Mouse (Mus musculus) erythroblast, embryonic 14.5 days (primary cell): ENCODE measurements around the gene Olfr547. TPM values are rescaled to one million over a fixed set of nuclear protein-coding genes. Genes with fewer than 3 reads are reported as not detected.

Experiments used
- H3K27me3 ChIP-seq: 2 replicates; pipeline ENCODE4 v1.6.1; 2012; ENCODE audit warnings: inconsistent platforms; ENCODE audit not compliant: control insufficient read depth
- H3K36me3 ChIP-seq: 2 replicates; pipeline ENCODE4 v1.6.1; 2012; ENCODE audit warnings: mild to moderate bottlenecking, inconsistent platforms; ENCODE audit not compliant: control insufficient read depth
- H3K4me1 ChIP-seq: 2 replicates; pipeline ENCODE4 v1.6.1; 2012; ENCODE audit warnings: inconsistent platforms; ENCODE audit not compliant: control insufficient read depth
- H3K4me3 ChIP-seq: replicated peaks from 2 replicates; pipeline ENCODE3; 2012; ENCODE audit warnings: moderate library complexity, mild to moderate bottlenecking, inconsistent platforms
- H3K9me3 ChIP-seq: 2 replicates; pipeline ENCODE4 v1.6.1; 2012; ENCODE audit warnings: low read length, inconsistent platforms, mixed read lengths; ENCODE audit not compliant: control insufficient read depth
- GATA1 ChIP-seq: IDR thresholded peaks from 2 replicates; pipeline ENCODE4 v1.6.1; 2012; ENCODE audit warnings: low read length, inconsistent platforms, mixed read lengths
- TAL1 ChIP-seq: IDR thresholded peaks from 3 replicates; pipeline ENCODE4 v1.6.1; 2012; ENCODE audit warnings: low read length, inconsistent platforms, mixed read lengths
- polyA plus RNA-seq: library from polyadenylated mRNA; stranded (reverse); fragments of >175 nt; gene quantifications from 2 replicates; pipeline ENCODE4 v1.2.3, GENCODE M21; 2012

Gene Olfr547
- polyA plus RNA-seq, 1 experiment: not detected

GRCm38 (mm10) chr7:102509726-102510125, 24.8 kb upstream of the Olfr547 start:
- Histone ChIP-seq H3K36me3 (no peaks in the 10 kb centered on the region), H3K9me3 (no peaks in the 10 kb centered on the region), H3K4me1 (peaks cover 3% of the 10 kb centered on the region; the same call in 1 of the 2 replicates), H3K27me3 (peaks cover 16% of the 10 kb centered on the region), H3K4me3 (no peak overlapping the region)
- no peak for TF ChIP-seq TAL1
- no peak for TF ChIP-seq GATA1

- Histone ChIP-seq H3K36me3 (no peaks in the 10 kb centered on the region), H3K9me3 (no peaks in the 10 kb centered on the region), H3K4me1 (peaks cover 3% of the 10 kb centered on the region; the same call in 1 of the 2 replicates), H3K27me3 (peaks cover 16% of the 10 kb centered on the region), H3K4me3 (no peak overlapping the region)
- no peak for TF ChIP-seq TAL1
These were observed 22.6 kb upstream of the Olfr547 start for GRCm38 (mm10) chr7:102511927-102512326.

- no peaks in the 10 kb centered on the region for H3K9me3 ChIP-seq
- H3K36me3 ChIP-seq: no peaks in the 10 kb centered on the region
- H3K27me3 ChIP-seq: peaks cover 16% of the 10 kb centered on the region
- no peak for TF ChIP-seq TAL1
- no peak for TF ChIP-seq GATA1
- H3K4me3 ChIP-seq: peak overlapping the region; percentile 30
- H3K4me1 ChIP-seq: peaks cover 3% of the 10 kb centered on the region; the same call in 1 of the 2 replicates
These were observed 21.6 kb upstream of the Olfr547 start for GRCm38 (mm10) chr7:102512814-102513435.

- Histone ChIP-seq H3K9me3 (no peaks in the 10 kb centered on the region), H3K27me3 (peaks cover 16% of the 10 kb centered on the region), H3K4me1 (peaks cover 3% of the 10 kb centered on the region; the same call in 1 of the 2 replicates), H3K4me3 (no peak overlapping the region), H3K36me3 (no peaks in the 10 kb centered on the region)
- TF ChIP-seq TAL1: no peak
- no peak for TF ChIP-seq GATA1
These were observed 20.4 kb upstream of the Olfr547 start for GRCm38 (mm10) chr7:102514144-102514543.

- Histone ChIP-seq H3K9me3 (no peaks in the 10 kb centered on the region), H3K4me3 (no peak overlapping the region), H3K4me1 (peaks cover 3% of the 10 kb centered on the region; the same call in 1 of the 2 replicates), H3K36me3 (no peaks in the 10 kb centered on the region), H3K27me3 (peaks cover 16% of the 10 kb centered on the region)
- no peak for TF ChIP-seq TAL1
- no peak for TF ChIP-seq GATA1
These were observed 18.1 kb upstream of the Olfr547 start for GRCm38 (mm10) chr7:102516261-102517050.

GRCm38 (mm10) chr7:102517051-102517335, 17.6 kb upstream of the Olfr547 start:
- H3K36me3 ChIP-seq: no peaks in the 10 kb centered on the region
- H3K27me3 ChIP-seq: peaks cover 16% of the 10 kb centered on the region
- TF ChIP-seq GATA1 (no peak), TAL1 (no peak)
- H3K9me3 ChIP-seq: no peaks in the 10 kb centered on the region
- peaks cover 3% of the 10 kb centered on the region; the same call in 1 of the 2 replicates for H3K4me1 ChIP-seq
- no peak overlapping the region for H3K4me3 ChIP-seq

- Histone ChIP-seq H3K9me3 (no peaks in the 10 kb centered on the region), H3K4me3 (no peak overlapping the region), H3K36me3 (no peaks in the 10 kb centered on the region), H3K4me1 (no peaks in the 10 kb centered on the region), H3K27me3 (no peaks in the 10 kb centered on the region)
- TF ChIP-seq GATA1 (no peak), TAL1 (no peak)
These were observed 5.5 kb upstream of the Olfr547 start for GRCm38 (mm10) chr7:102529052-102529451.

GRCm38 (mm10) chr7:102540596-102540995, 6.0 kb downstream of the Olfr547 start, which contains the start of gene Olfr548-ps1:
Gene Olfr548-ps1, plus strand, starts transcription at chr7:102540896.
- Histone ChIP-seq H3K4me1 (no peaks in the 10 kb centered on the region), H3K9me3 (no peaks in the 10 kb centered on the region), H3K4me3 (no peak within 1 kb of the TSS), H3K27me3 (no peaks in the 10 kb centered on the region), H3K36me3 (no peaks in the 10 kb centered on the region)
- no peak for TF ChIP-seq TAL1
- no peak for TF ChIP-seq GATA1

- TF ChIP-seq TAL1 (no peak), GATA1 (no peak)
- no peaks in the 10 kb centered on the region for H3K27me3 ChIP-seq
- H3K9me3 ChIP-seq: no peaks in the 10 kb centered on the region
- no peak overlapping the region for H3K4me3 ChIP-seq
- H3K36me3 ChIP-seq: no peaks in the 10 kb centered on the region
- H3K4me1 ChIP-seq: no peaks in the 10 kb centered on the region
These were observed 6.7 kb downstream of the Olfr547 start for GRCm38 (mm10) chr7:102541251-102541650.
